Mouse (Mus musculus): ENCODE measurements at regions not wholly inside any gene's neighbourhood (a gene's known extent, or its start where the extent isn't known, plus 50 kb on each side); places are given as distances from the start of the nearest gene placed in this dataset.

- Histone ChIP-seq H3K4me3 (no peak overlapping the region), H3K9me3 (replicated peaks) (no peaks in the 10 kb centered on the region), H3K36me3 (no peaks in the 10 kb centered on the region), H3K27ac (no peak overlapping the region), H3K4me1 (replicated peaks) (no peaks in the 10 kb centered on the region), H3K9ac (no peak overlapping the region), H3K4me2 (no peak overlapping the region), H3K27me3 (no peaks in the 10 kb centered on the region)
- no peak for ATAC-seq (replicated peaks; ENCODE audit: insufficient number of reproducible peaks, insufficient read depth, low FRiP score, low read depth)
- WGBS = 45% methylated on average over 3 of the region's 3 CpGs
Measured at GRCm38 (mm10) chrX:77443852-77444492, 66.8 kb upstream of the Tbl1x start.

DNA sequence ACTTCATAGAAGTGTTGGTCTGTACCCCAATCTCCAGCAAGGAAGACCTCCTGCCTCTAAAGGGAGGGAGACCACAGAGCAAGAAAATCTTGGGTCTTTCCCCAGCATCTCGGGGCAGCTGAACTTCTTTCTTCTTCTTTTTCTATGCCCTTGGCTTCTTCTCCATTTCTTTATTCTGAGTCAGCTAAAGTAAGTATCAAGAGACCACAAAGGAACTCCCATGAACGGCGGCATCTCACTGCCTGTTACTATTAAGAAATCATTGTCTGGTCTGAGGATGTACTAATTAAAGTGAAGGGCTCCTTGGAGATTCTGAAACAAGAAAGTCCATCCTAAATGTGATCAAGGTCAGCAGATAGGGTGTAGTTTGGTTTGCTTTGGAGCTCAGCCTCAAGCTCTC lies 64.1 kb upstream of the Tbl1x start:
- WGBS = 83% methylated on average over 3 of the region's 3 CpGs

GRCm38 (mm10) chrX:77451977-77452675 lies 58.7 kb upstream of the Tbl1x start:
- no peak for ATAC-seq (replicated peaks; ENCODE audit: insufficient number of reproducible peaks, insufficient read depth, low FRiP score, low read depth)
- no peaks in the 10 kb centered on the region for H3K36me3 ChIP-seq
- H3K27me3 ChIP-seq = no peaks in the 10 kb centered on the region
- no peak overlapping the region for H3K4me3 ChIP-seq
- no peaks in the 10 kb centered on the region for H3K4me1 ChIP-seq (replicated peaks)
- H3K9ac ChIP-seq = no peak overlapping the region
- WGBS = 93% methylated on average over 1 of the region's 1 CpGs
- H3K4me2 ChIP-seq = no peak overlapping the region
- H3K9me3 ChIP-seq (replicated peaks) = no peaks in the 10 kb centered on the region
- no peak overlapping the region for H3K27ac ChIP-seq

More for the DNA sequence above, 64.1 kb upstream of the Tbl1x start:
- Histone ChIP-seq H3K9me3 (replicated peaks) (no peaks in the 10 kb centered on the region), H3K4me3 (no peak overlapping the region), H3K36me3 (no peaks in the 10 kb centered on the region), H3K27ac (no peak overlapping the region), H3K9ac (no peak overlapping the region), H3K4me1 (replicated peaks) (no peaks in the 10 kb centered on the region), H3K27me3 (no peaks in the 10 kb centered on the region), H3K4me2 (no peak overlapping the region)
- no peak for ATAC-seq (replicated peaks; ENCODE audit: insufficient number of reproducible peaks, insufficient read depth, low FRiP score, low read depth)

Data from heart, embryonic 15.5 days (tissue).